Mouse (Mus musculus): Measurements from ENCODE around the gene Slc39a10. TPM values are rescaled to one million over a fixed set of nuclear protein-coding genes. Genes with fewer than 3 reads are reported as not detected.
A peak's percentile ranks its signal among the peaks of the same experiment; 100 is the strongest.
"Not testable (repeated sequence)": the region's sequence is repeated elsewhere in the genome, so short reads cannot be mapped to it uniquely, and the experiment has no call there.

Slc39a10 gene
- polyA plus RNA-seq, 1 experiment from 2014 or later, result 58.3 TPM

DNA sequence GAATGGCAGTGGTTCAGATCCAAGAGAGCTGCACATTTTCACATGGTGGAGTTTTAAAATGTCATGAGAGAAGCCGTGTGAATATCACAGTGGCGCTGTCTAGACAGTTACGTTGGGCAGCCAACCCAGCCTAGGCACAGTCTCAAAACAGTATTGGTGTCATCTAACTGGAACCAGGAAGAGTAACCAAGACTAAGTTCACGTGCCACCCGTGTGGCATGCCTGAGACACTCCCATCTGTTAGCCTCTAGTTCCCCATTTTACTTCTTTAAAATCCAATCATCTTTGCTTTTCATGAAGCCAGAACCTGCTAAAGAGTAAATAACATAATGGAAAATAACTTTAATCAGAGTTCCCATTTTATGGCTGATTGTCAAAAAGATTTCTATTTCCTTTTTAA lies 60.7 kb downstream of the Slc39a10 start:
- peaks cover 17% of the 10 kb centered on the region for H3K36me3 ChIP-seq
- H3K27ac ChIP-seq (replicated peaks), result no peak overlapping the region
- no peak overlapping the region for H3K9ac ChIP-seq (replicated peaks)
- H3K9me3 ChIP-seq, result no peaks in the 10 kb centered on the region
- H3K4me2 ChIP-seq (replicated peaks), result no peak overlapping the region
- WGBS, result 93% methylated on average over 5 of the region's 5 CpGs
- ATAC-seq (replicated peaks), result no peak
- H3K27me3 ChIP-seq, result peaks cover 8% of the 10 kb centered on the region; the same call in 1 of the 2 replicates
- no peak overlapping the region for H3K4me3 ChIP-seq
- H3K4me1 ChIP-seq, result peaks cover 8% of the 10 kb centered on the region

DNA sequence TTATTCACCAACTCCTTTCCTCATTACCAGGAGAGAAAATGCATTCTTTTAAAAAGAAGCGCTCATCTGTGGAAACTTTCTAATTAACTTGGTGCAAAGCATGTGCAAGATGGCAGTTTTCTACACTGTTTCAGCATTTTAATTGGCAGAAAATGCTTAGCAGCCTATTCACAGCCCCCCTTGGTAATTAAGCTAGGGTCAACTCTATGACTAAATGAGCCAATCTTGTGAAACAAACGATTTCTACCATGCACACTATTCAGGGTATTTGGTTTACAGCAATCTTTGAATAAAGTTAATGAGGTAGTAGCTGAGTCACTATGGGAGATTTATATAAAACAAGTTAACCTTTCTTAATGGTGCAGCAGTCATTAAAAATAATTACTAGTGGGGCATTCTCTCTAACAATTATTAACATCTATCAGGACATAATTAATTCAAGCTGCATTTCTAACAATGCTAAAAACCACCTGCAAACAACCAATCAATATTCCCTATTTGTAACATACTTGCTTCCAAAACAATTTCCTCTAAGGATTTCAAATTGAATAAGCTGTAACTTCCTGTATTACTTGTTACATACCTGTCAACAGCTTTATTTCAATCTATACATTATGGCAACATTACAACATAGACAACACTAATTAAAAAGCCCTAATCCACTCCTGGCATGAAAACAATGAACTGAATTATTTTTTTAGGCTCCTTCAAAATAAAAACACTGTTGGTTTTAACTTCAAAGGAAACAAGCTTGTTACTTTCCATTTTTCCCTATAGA lies 62.4 kb downstream of the Slc39a10 start:
- Histone ChIP-seq H3K9ac (replicated peaks) (no peak overlapping the region), H3K4me2 (replicated peaks) (no peak overlapping the region), H3K36me3 (peaks cover 14% of the 10 kb centered on the region), H3K4me3 (no peak overlapping the region), H3K4me1 (peaks cover 8% of the 10 kb centered on the region), H3K9me3 (no peaks in the 10 kb centered on the region), H3K27ac (replicated peaks) (no peak overlapping the region), H3K27me3 (peaks cover 5% of the 10 kb centered on the region; the same call in 1 of the 2 replicates)
- WGBS, result 6% methylated on average over 2 of the region's 2 CpGs
- ATAC-seq (replicated peaks), result peak; percentile 96

DNA sequence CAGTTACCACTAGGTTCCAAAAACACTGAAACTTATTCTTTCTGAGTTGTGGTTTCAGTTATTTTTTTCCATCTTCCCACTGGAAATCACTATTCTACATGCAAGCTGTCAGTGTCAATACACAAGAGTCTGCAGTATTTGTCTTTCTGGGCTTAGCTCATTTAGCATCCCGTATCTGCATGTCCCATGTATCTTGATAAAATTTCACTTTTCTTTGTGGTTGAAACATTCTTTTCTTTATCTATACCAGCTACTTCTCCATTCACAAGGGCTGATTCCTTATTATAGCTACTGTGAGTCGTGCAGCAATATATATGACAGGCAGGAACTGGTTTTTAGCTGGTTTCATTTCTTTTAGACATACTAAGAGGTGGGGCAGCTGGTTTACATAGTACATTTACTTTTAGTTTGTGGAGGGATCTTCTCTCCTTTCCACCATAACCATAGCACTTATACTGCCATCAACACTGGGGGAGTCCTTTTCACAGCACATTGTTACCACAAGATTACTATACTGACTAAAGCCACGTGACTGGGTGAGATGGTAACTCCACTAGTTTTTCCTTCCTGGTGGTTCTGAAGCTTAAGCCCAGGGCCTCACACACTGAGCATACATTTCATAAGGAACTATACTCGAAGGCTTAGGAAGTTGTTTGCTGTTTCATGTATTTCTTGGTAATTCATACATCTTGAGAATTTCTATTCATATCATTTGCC lies 70.2 kb downstream of the Slc39a10 start:
- Histone ChIP-seq H3K27me3 (no peaks in the 10 kb centered on the region), H3K4me2 (replicated peaks) (no peak overlapping the region), H3K9me3 (no peaks in the 10 kb centered on the region), H3K36me3 (peaks cover 37% of the 10 kb centered on the region), H3K4me3 (no peak overlapping the region), H3K27ac (replicated peaks) (no peak overlapping the region), H3K4me1 (no peaks in the 10 kb centered on the region), H3K9ac (replicated peaks) (no peak overlapping the region)
- ATAC-seq (replicated peaks), result no peak
- WGBS, result 87% methylated on average over 4 of the region's 4 CpGs

DNA sequence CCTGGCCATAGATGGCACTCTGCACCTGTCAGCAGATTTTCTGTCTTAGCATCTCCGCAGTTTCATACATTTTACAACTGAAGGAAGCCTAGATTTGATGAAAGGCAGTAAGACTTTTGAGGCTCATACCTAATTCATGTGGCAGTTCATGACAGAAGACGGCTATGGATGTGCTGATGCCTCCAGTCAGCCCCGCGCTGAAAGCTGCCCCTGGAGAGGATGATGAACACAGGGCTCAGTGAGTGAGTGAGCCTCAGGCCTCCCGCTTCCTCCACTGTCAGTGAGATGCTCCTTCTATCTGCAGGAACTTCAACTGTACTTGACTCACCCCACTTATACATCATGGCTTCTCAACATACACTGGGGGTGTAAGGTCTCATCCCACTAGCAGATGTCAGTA lies 74.7 kb downstream of the Slc39a10 start:
- H3K36me3 ChIP-seq, result peaks cover 34% of the 10 kb centered on the region
- H3K4me3 ChIP-seq, result no peak overlapping the region
- no peak overlapping the region for H3K9ac ChIP-seq (replicated peaks)
- no peak overlapping the region for H3K27ac ChIP-seq (replicated peaks)
- H3K4me2 ChIP-seq (replicated peaks), result no peak overlapping the region
- ATAC-seq (replicated peaks), result no peak
- no peaks in the 10 kb centered on the region for H3K4me1 ChIP-seq
- no peaks in the 10 kb centered on the region for H3K27me3 ChIP-seq
- H3K9me3 ChIP-seq, result no peaks in the 10 kb centered on the region
- WGBS, result 95% methylated on average over 5 of the region's 5 CpGs

DNA sequence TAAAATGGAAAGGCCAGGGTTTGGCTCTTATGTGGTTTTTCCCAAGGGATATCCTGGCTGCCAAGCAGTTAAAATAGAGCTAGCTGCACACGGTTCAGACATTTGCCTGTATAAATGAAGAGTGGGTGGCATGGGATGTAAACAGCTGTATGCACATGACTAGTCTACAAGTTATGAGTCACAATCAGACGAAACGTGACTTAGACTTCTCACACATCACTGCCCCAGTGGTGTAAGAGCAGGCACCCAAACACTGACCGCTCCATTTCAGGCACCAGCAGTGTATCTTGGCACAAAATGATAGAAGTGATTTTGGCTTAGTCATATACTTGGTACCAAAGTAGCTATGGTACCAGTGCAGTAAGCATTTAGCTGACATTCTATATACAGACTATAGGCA lies 84.0 kb downstream of the Slc39a10 start:
- not testable (repeated sequence) for ATAC-seq (replicated peaks); H3K4me3 ChIP-seq; H3K4me1 ChIP-seq; H3K9ac ChIP-seq (replicated peaks); H3K27me3 ChIP-seq; H3K4me2 ChIP-seq (replicated peaks); H3K9me3 ChIP-seq; H3K36me3 ChIP-seq; H3K27ac ChIP-seq (replicated peaks)
- 90% methylated on average over 4 of the region's 4 CpGs for WGBS

DNA sequence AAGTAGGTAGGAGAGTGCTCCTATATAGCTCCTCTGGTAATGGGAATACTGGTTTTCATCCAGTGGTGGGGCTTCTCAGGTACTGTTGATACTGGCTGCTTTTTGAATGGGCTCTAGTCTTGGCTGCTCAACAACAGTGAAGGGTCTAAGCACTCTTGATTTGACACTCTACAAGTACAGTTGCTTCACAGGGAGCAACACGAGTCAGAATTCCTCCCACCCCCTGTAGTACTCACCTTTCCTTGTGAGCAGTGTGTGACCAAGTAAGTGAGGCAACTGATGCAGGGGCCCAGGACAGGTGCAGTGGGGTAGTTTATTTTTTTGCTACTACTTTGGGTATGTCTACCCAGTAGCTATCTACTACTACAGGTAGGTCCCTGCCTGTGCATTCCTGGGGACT lies 87.6 kb downstream of the Slc39a10 start:
- 94% methylated on average over 1 of the region's 1 CpGs for WGBS
- Histone ChIP-seq H3K4me1 (no peaks in the 10 kb centered on the region), H3K9ac (replicated peaks) (no peak overlapping the region)

DNA sequence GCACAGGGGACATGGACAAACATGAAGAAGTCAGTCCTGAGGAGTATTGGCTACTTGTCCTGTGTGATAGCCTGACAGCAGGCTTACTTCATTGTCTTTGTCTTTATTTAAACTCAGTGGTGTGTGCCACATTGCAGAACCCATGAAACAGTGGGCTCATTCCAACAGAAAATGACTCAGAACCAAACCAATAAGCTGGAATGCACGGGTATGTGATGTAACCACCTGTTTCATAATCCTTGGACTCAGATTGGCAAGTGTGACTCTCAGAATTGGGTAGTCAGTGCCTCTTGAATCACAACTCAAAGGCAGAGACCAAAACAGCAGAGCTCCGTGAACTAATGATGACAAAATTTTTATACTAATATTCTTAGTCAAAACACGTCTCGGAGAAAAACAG lies 110.4 kb downstream of the Slc39a10 start:
- H3K9me3 ChIP-seq; H3K4me1 ChIP-seq; H3K4me2 ChIP-seq (replicated peaks); H3K4me3 ChIP-seq; H3K36me3 ChIP-seq; ATAC-seq (replicated peaks); H3K9ac ChIP-seq (replicated peaks); H3K27ac ChIP-seq (replicated peaks); H3K27me3 ChIP-seq: not testable (repeated sequence)
- WGBS, result 85% methylated on average over 4 of the region's 4 CpGs

More for the DNA sequence above, 87.6 kb downstream of the Slc39a10 start:
- Histone ChIP-seq H3K4me3 (no peak overlapping the region), H3K27ac (replicated peaks) (no peak overlapping the region), H3K4me2 (replicated peaks) (no peak overlapping the region), H3K27me3 (no peaks in the 10 kb centered on the region), H3K36me3 (no peaks in the 10 kb centered on the region), H3K9me3 (no peaks in the 10 kb centered on the region)
- no peak for ATAC-seq (replicated peaks)

DNA sequence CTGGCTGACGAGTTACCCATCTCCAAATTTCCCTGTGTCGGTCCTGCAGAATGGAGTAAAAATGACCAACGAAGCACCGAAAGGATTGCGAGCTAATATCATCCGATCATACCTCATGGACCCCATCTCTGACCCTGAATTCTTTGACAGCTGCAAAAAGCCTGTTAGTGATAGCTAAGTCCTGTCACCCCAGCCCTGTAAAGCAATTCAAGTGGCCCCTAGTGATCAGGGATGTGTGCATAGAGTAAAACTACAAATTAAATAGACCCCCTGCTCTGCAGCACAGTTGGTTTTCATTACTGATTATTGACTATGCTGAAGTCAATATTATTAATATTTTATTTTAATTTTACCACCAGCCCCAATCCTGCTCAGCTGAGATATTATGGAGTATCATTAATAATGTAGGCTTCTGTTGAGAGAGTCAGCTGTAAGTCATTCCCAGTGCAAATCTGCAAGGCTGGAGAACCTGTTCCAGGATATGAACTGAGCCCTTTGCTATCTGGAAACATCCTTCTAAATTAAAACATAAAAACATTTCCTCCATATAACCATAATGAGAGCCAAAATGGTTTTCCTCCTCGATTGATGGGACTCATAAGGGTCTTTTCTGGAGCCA lies 122.5 kb downstream of the Slc39a10 start:
- H3K4me2 ChIP-seq (replicated peaks); H3K36me3 ChIP-seq; H3K9ac ChIP-seq (replicated peaks); H3K4me1 ChIP-seq; H3K27ac ChIP-seq (replicated peaks); ATAC-seq (replicated peaks); H3K9me3 ChIP-seq; H3K4me3 ChIP-seq; H3K27me3 ChIP-seq: not testable (repeated sequence)
- 89% methylated on average over 7 of the region's 7 CpGs for WGBS

DNA sequence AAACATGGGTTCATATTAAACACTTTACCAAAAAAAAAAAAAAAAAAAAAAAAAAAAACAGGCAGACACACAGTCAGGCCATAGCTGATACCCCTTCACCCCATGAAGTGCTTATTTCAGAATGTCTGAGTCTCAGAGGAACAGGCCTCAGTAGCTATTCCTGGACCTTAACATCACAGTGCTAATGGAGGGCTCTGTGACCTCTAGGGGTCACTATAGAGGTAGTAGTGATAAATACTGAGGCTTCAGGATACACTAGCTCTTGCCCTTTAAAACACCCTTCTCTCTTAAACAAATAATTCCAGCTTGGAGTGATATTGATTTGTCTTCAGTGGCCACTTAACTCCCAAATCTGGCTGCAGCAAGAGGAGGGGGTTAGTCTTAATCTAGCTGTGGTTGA lies 123.3 kb downstream of the Slc39a10 start:
- H3K4me3 ChIP-seq; H3K27ac ChIP-seq (replicated peaks); ATAC-seq (replicated peaks); H3K27me3 ChIP-seq; H3K9ac ChIP-seq (replicated peaks); H3K36me3 ChIP-seq; H3K9me3 ChIP-seq; H3K4me1 ChIP-seq; H3K4me2 ChIP-seq (replicated peaks): not testable (repeated sequence)

DNA sequence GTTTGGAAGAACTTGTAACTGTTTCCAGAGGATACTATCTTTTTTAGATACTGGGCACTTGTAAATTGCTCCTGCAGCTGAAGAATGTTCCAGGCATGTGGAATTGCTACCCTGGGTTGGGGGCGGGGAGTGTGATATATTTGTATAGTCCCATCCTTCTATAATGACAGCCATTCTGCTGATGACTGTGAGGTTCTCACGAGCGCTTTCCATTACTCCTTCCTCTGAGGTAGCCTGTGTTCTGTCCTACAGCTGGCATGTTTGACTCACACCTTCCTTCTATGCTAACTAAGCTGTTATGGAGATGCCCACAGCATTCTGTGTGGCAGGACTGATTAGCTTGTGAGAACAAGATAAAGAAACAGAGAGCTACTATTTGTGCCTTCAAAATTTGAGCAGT lies 128.1 kb downstream of the Slc39a10 start:
- not testable (repeated sequence) for H3K4me1 ChIP-seq; H3K36me3 ChIP-seq; H3K27ac ChIP-seq (replicated peaks); ATAC-seq (replicated peaks); H3K27me3 ChIP-seq; H3K9me3 ChIP-seq; H3K4me3 ChIP-seq; H3K9ac ChIP-seq (replicated peaks); H3K4me2 ChIP-seq (replicated peaks)
- 80% methylated on average over 3 of the region's 3 CpGs for WGBS
